Mouse (Mus musculus) thymus, postnatal 14 days (tissue): Measurements from ENCODE around the gene Vmn1r157.
"Not testable (repeated sequence)": the region's sequence is repeated elsewhere in the genome, so short reads cannot be mapped to it uniquely, and the experiment has no call there.

Source experiments
- DNase-seq: peaks from one replicate; pipeline ENCODE4 v3.0.0; 2021

Gene Vmn1r157

GRCm38 (mm10) chr7:22761397-22761796 lies at the start of gene Vmn1r157:
Gene Vmn1r157 (plus strand): TSS chr7:22761697.
- not testable (repeated sequence) for DNase-seq

- DNase-seq, result not testable (repeated sequence)
Measured at GRCm38 (mm10) chr7:22719610-22720009, 41.9 kb upstream of the Vmn1r157 start, which contains the start of gene Gm4567. Gene Gm4567 (minus strand): TSS chr7:22719710.

- not testable (repeated sequence) for DNase-seq
Measured at GRCm38 (mm10) chr7:22775981-22776380, 14.5 kb downstream of the Vmn1r157 start.

DNA sequence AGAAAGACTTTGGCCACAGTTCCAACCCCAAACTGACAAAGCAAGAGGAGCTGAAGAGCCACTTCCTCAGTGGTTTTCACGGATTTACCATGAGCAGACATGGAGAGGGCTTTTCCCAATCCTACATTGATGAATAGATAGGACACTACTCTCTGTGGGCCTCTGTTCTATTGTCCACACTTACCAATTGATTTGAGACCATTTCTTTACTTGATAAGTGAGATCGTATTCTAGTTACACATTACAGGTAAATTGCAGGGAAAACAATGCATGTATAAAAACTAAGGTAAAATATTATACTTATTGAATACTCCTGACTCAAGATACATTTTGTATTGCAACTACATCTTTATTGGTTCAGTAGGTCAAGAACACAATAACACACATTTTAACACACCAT lies 29.2 kb downstream of the Vmn1r157 start, which contains the start of gene Vmn1r158:
Vmn1r158 (minus strand) TSS at position 101 of the 400 bp plus-strand sequence.
- DNase-seq, result not testable (repeated sequence)
